Mouse (Mus musculus): ENCODE measurements at regions not wholly inside any gene's neighbourhood (a gene's known extent, or its start where the extent isn't known, plus 50 kb on each side); places are given as distances from the start of the nearest gene placed in this dataset.

DNA sequence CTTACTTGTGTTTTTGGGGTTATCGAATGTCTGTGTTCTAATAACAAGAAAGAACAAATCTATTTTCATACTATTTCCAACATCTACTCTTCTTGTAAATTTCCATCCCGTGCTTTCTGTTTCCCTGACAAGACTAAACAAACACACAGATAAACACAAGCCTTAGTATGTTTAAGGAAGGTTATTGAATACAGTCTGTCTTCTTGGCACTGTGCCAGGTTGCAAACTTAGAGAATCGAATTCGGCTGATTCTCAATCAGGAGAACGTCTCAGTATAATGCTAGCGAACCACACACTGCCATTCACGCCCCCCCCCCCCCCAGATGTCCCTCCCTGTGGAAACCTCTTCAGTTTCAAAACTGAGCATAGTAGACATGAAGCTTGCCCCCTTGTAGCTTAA lies 157.2 kb downstream of the Gm5426 start:
- WGBS: 43% methylated on average over 7 of the region's 7 CpGs
- ATAC-seq: no peak

DNA sequence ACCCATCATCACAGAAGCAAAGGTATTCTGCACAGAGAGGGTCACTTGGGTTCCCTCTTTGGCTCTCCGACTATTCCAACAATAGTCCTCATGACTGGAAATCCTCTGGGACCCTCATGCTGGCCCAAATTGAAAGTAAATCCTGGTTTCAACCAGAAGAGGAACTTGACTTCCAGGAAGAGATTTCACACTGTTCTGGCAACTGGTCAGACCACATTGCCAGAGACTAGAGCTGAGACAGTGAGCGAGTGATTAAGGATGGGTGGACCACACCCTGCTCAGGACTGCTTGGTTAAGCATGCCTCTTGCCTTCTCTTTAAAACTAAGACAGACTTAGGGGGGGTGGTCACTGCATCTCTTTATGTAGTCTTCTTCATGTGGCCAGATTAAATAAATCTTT lies 158.3 kb downstream of the Gm5426 start:
- WGBS: 69% methylated on average over 2 of the region's 2 CpGs

More for the DNA sequence above, 157.2 kb downstream of the Gm5426 start:
- Histone ChIP-seq H3K36me3 (ENCODE audit: control insufficient read depth, insufficient read depth, low read length) (no peaks in the 10 kb centered on the region), H3K27me3 (replicated peaks; ENCODE audit: control insufficient read depth, insufficient read depth, low read length) (no peaks in the 10 kb centered on the region), H3K27ac (ENCODE audit: low read length) (no peak overlapping the region), H3K4me3 (ENCODE audit: low read length) (no peak overlapping the region), H3K4me2 (ENCODE audit: low read depth, low read length) (no peak overlapping the region), H3K4me1 (ENCODE audit: control insufficient read depth, insufficient read depth, low read length) (peaks cover 5% of the 10 kb centered on the region; the same call in 1 of the 2 replicates), H3K9ac (ENCODE audit: low read depth, low read length) (no peak overlapping the region), H3K9me3 (ENCODE audit: control insufficient read depth, low read length) (no peaks in the 10 kb centered on the region)

DNA sequence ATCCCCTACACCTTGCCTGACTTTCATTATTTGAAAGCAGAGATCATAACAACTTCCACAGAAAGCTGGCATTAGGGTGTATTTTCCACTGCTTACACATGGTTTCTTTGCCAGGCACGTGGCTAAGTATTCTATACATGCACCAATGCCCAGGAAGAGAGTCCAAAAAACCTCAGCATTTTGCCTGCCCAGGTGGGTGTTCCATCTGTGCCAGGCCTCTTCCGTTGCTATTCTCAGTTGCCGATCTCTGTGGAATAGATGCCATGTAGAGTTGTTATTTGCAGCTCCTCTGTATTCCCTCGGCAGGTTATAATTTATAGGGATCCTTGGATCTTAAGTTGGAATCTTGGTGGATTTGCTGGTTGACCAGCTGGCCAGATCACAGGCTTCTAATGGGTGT lies 161.3 kb downstream of the Gm5426 start:
- no peaks in the 10 kb centered on the region for H3K27me3 ChIP-seq (replicated peaks; ENCODE audit: control insufficient read depth, insufficient read depth, low read length)
- no peak overlapping the region for H3K27ac ChIP-seq (ENCODE audit: low read length)
- peaks cover 5% of the 10 kb centered on the region; the same call in 1 of the 2 replicates for H3K4me1 ChIP-seq (ENCODE audit: control insufficient read depth, insufficient read depth, low read length)
- no peaks in the 10 kb centered on the region for H3K9me3 ChIP-seq (ENCODE audit: control insufficient read depth, low read length)
- no peak for ATAC-seq
- H3K4me2 ChIP-seq (ENCODE audit: low read depth, low read length): no peak overlapping the region
- WGBS: 86% methylated on average over 4 of the region's 4 CpGs
- no peaks in the 10 kb centered on the region for H3K36me3 ChIP-seq (ENCODE audit: control insufficient read depth, insufficient read depth, low read length)
- no peak overlapping the region for H3K4me3 ChIP-seq (ENCODE audit: low read length)
- no peak overlapping the region for H3K9ac ChIP-seq (ENCODE audit: low read depth, low read length)

More for the DNA sequence above, 158.3 kb downstream of the Gm5426 start:
- peaks cover 5% of the 10 kb centered on the region; the same call in 1 of the 2 replicates for H3K4me1 ChIP-seq (ENCODE audit: control insufficient read depth, insufficient read depth, low read length)
- H3K9me3 ChIP-seq (ENCODE audit: control insufficient read depth, low read length): no peaks in the 10 kb centered on the region
- no peaks in the 10 kb centered on the region for H3K27me3 ChIP-seq (replicated peaks; ENCODE audit: control insufficient read depth, insufficient read depth, low read length)
- H3K9ac ChIP-seq (ENCODE audit: low read depth, low read length): no peak overlapping the region
- no peak overlapping the region for H3K4me2 ChIP-seq (ENCODE audit: low read depth, low read length)
- ATAC-seq: no peak
- no peaks in the 10 kb centered on the region for H3K36me3 ChIP-seq (ENCODE audit: control insufficient read depth, insufficient read depth, low read length)
- no peak overlapping the region for H3K4me3 ChIP-seq (ENCODE audit: low read length)
- no peak overlapping the region for H3K27ac ChIP-seq (ENCODE audit: low read length)

DNA sequence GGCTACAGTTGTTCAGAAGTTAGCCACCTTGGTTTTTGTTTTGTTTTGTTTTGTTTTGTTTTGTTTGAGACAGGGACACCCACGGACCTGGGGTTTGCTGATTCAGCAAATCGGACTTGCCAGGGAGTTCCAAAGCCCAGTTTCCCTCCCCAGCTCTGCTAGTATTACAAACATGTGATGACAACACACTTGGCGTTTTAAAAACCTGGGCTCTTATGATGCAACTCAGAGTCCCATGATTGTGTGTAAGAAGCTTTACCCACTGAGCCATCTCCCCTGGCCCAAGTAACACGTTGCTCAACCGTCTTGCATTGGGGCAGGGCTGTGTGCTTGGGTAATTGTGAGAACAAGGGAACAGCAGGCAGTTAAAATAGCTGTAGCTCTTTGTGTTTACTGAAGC lies 162.2 kb downstream of the Gm5426 start:
- whole genome bisulfite sequencing: 75% methylated on average over 5 of the region's 5 CpGs
- no peak for ATAC-seq
- H3K9me3 ChIP-seq (ENCODE audit: control insufficient read depth, low read length): no peaks in the 10 kb centered on the region
- no peaks in the 10 kb centered on the region for H3K36me3 ChIP-seq (ENCODE audit: control insufficient read depth, insufficient read depth, low read length)
- no peak overlapping the region for H3K4me3 ChIP-seq (ENCODE audit: low read length)
- H3K27ac ChIP-seq (ENCODE audit: low read length): no peak overlapping the region
- H3K27me3 ChIP-seq (replicated peaks; ENCODE audit: control insufficient read depth, insufficient read depth, low read length): no peaks in the 10 kb centered on the region
- peaks cover 5% of the 10 kb centered on the region; the same call in 1 of the 2 replicates for H3K4me1 ChIP-seq (ENCODE audit: control insufficient read depth, insufficient read depth, low read length)
- no peak overlapping the region for H3K9ac ChIP-seq (ENCODE audit: low read depth, low read length)
- no peak overlapping the region for H3K4me2 ChIP-seq (ENCODE audit: low read depth, low read length)

DNA sequence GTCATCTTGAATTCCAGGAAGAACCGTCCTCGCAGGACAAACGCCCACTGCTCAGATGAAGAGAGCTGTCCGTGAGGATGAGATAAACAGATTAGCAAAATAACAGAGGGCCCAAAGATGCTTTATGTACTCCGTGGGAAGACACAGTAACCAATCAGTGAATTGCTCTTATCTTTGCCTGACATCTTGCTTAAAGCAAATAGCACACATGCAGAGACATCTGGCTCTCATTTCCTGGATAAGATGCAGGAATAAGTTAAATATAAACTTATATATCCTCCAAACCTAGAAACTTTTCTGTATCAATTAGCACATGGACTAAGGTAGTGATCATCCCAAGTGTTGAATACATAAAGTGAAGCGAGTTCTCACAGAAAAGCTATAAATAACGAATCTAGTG lies 169.3 kb downstream of the Gm5426 start:
- H3K4me1 ChIP-seq (ENCODE audit: control insufficient read depth, insufficient read depth, low read length): peaks cover 9% of the 10 kb centered on the region; the same call in 1 of the 2 replicates
- WGBS: 57% methylated on average over 7 of the region's 7 CpGs
- H3K27me3 ChIP-seq (replicated peaks; ENCODE audit: control insufficient read depth, insufficient read depth, low read length): no peaks in the 10 kb centered on the region
- H3K27ac ChIP-seq (ENCODE audit: low read length): no peak overlapping the region
- no peaks in the 10 kb centered on the region for H3K36me3 ChIP-seq (ENCODE audit: control insufficient read depth, insufficient read depth, low read length)
- H3K4me3 ChIP-seq (ENCODE audit: low read length): no peak overlapping the region
- no peak for ATAC-seq
- H3K4me2 ChIP-seq (ENCODE audit: low read depth, low read length): no peak overlapping the region
- H3K9me3 ChIP-seq (ENCODE audit: control insufficient read depth, low read length): no peaks in the 10 kb centered on the region
- no peak overlapping the region for H3K9ac ChIP-seq (ENCODE audit: low read depth, low read length)

- H3K4me3 ChIP-seq (ENCODE audit: low read length): no peak overlapping the region
- no peaks in the 10 kb centered on the region for H3K27me3 ChIP-seq (replicated peaks; ENCODE audit: control insufficient read depth, insufficient read depth, low read length)
- peaks cover 7% of the 10 kb centered on the region for H3K9me3 ChIP-seq (ENCODE audit: control insufficient read depth, low read length)
- peaks cover 9% of the 10 kb centered on the region; the same call in 1 of the 2 replicates for H3K4me1 ChIP-seq (ENCODE audit: control insufficient read depth, insufficient read depth, low read length)
- 24% methylated on average over 7 of the region's 7 CpGs for WGBS
- H3K9ac ChIP-seq (ENCODE audit: low read depth, low read length): no peak overlapping the region
- no peaks in the 10 kb centered on the region for H3K36me3 ChIP-seq (ENCODE audit: control insufficient read depth, insufficient read depth, low read length)
- H3K4me2 ChIP-seq (ENCODE audit: low read depth, low read length): no peak overlapping the region
- H3K27ac ChIP-seq (ENCODE audit: low read length): no peak overlapping the region
- peak; percentile 81 for ATAC-seq
Measured at GRCm38 (mm10) chr10:96308713-96309445, 172.5 kb downstream of the Gm5426 start.

- H3K9ac ChIP-seq (ENCODE audit: low read depth, low read length): no peak overlapping the region
- no peaks in the 10 kb centered on the region for H3K36me3 ChIP-seq (ENCODE audit: control insufficient read depth, insufficient read depth, low read length)
- no peak overlapping the region for H3K4me3 ChIP-seq (ENCODE audit: low read length)
- no peak for ATAC-seq
- WGBS: 58% methylated on average over 4 of the region's 4 CpGs
- no peaks in the 10 kb centered on the region for H3K27me3 ChIP-seq (replicated peaks; ENCODE audit: control insufficient read depth, insufficient read depth, low read length)
- H3K4me1 ChIP-seq (ENCODE audit: control insufficient read depth, insufficient read depth, low read length): peaks cover 9% of the 10 kb centered on the region; the same call in 1 of the 2 replicates
- H3K9me3 ChIP-seq (ENCODE audit: control insufficient read depth, low read length): peaks cover 7% of the 10 kb centered on the region
- no peak overlapping the region for H3K4me2 ChIP-seq (ENCODE audit: low read depth, low read length)
- H3K27ac ChIP-seq (ENCODE audit: low read length): no peak overlapping the region
Measured at GRCm38 (mm10) chr10:96309766-96310165, 173.4 kb downstream of the Gm5426 start.

DNA sequence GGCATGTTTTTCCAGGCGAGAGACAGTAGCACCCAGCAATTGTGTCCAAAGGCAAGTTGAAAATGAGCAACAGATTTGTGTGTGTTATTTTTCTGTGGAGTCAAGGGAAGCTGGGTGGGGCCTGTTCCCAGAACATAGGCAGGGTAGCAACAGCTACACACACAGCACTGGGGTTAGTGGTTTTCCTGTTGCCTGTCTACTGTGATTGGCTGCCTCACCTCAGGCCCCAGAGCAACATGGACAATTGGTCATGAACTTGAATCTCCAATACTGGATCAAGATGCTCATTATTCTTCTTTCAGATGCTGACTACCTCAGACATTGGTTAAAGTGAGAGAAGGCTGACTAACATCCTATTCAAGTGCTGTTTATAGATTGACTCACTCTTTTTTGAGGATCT lies 188.9 kb downstream of the Gm5426 start:
- Histone ChIP-seq H3K27ac (ENCODE audit: low read length) (no peak overlapping the region), H3K4me2 (ENCODE audit: low read depth, low read length) (no peak overlapping the region), H3K4me1 (ENCODE audit: control insufficient read depth, insufficient read depth, low read length) (no peaks in the 10 kb centered on the region), H3K4me3 (ENCODE audit: low read length) (no peak overlapping the region), H3K36me3 (ENCODE audit: control insufficient read depth, insufficient read depth, low read length) (no peaks in the 10 kb centered on the region), H3K27me3 (replicated peaks; ENCODE audit: control insufficient read depth, insufficient read depth, low read length) (no peaks in the 10 kb centered on the region), H3K9me3 (ENCODE audit: control insufficient read depth, low read length) (no peaks in the 10 kb centered on the region), H3K9ac (ENCODE audit: low read depth, low read length) (no peak overlapping the region)
- ATAC-seq: no peak
- 89% methylated on average over 1 of the region's 1 CpGs for WGBS

GRCm38 (mm10) chr10:96330639-96331487 lies 194.5 kb downstream of the Gm5426 start:
- ATAC-seq: peak; percentile 65

More at GRCm38 (mm10) chr10:96330639-96331487, 194.5 kb downstream of the Gm5426 start:
- Histone ChIP-seq H3K4me1 (ENCODE audit: control insufficient read depth, insufficient read depth, low read length) (no peaks in the 10 kb centered on the region), H3K36me3 (ENCODE audit: control insufficient read depth, insufficient read depth, low read length) (no peaks in the 10 kb centered on the region), H3K4me2 (ENCODE audit: low read depth, low read length) (no peak overlapping the region), H3K9me3 (ENCODE audit: control insufficient read depth, low read length) (no peaks in the 10 kb centered on the region), H3K27ac (ENCODE audit: low read length) (no peak overlapping the region), H3K27me3 (replicated peaks; ENCODE audit: control insufficient read depth, insufficient read depth, low read length) (no peaks in the 10 kb centered on the region), H3K4me3 (ENCODE audit: low read length) (no peak overlapping the region), H3K9ac (ENCODE audit: low read depth, low read length) (no peak overlapping the region)
- 62% methylated on average over 6 of the region's 6 CpGs for whole genome bisulfite sequencing

All from intestine, embryonic 16.5 days (tissue).